Mouse (Mus musculus): ENCODE measurements around the gene Rhpn2. TPM values are rescaled to one million over a fixed set of nuclear protein-coding genes. Genes with fewer than 3 reads are reported as not detected.

The Rhpn2 gene
- polyA plus RNA-seq, 1 experiment from 2014 or later: 21.4 TPM

DNA sequence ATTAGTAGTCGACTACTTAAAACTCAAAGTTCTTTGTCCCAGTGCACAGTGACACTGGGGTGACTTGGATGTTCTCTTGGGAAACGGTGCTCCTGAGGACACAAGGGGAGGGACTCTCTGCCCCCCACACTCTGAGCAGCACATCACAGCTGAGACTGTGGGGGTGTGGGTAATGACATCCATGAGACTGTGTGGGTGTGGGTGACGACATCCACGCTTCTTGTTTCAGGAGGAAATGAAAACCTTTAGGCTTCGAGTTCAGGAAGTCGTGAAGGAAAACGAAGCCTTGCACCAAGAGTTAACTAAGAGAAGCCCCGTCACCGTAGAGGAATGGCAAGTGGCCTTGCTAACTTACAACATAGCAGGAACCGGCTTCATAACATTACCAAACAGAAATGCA lies 89.1 kb downstream of the Rhpn2 start:
- no peaks in the 10 kb centered on the region for H3K27me3 ChIP-seq
- no peak for TF ChIP-seq CTCF (IDR thresholded peaks at IDR 0.05)
- CTCF ChIA-PET: no interaction called here
- POLR2A ChIA-PET: no interaction called here
- ATAC-seq (no peak), DNase-seq (ENCODE audit: low read depth, low spot score) (no peak)
- in situ Hi-C loops (cut with MboI; ENCODE audit: low pct_unique_long_range_greater_than_20kb): no loop called here

DNA sequence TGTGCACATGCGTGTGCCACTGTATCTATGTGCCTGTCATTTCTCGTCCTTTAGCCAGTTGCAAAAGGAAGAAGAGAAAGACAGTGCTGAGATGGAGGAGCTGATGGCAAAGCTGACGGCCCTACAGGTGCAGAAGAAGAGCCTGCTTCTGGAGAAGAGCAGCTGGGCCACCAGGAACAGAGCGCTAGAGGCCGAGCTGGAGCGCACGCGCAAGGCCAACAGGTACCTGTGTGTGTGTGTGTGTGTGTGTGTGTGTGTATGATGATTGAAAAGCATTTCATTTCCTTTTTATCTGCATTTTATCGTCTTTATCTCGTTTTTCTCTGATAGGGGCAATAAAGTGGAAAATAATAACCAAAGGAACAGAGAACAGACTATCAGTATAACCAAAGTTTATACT lies 94.2 kb downstream of the Rhpn2 start:
- DNase-seq (ENCODE audit: low read depth, low spot score) (no peak), ATAC-seq (no peak)
- ChIA-PET POLR2A (no interaction called here), CTCF (no interaction called here)
- TF ChIP-seq CTCF (IDR thresholded peaks at IDR 0.05): no peak
- H3K27me3 ChIP-seq: no peaks in the 10 kb centered on the region
- in situ Hi-C loops (cut with MboI; ENCODE audit: low pct_unique_long_range_greater_than_20kb): no loop called here

DNA sequence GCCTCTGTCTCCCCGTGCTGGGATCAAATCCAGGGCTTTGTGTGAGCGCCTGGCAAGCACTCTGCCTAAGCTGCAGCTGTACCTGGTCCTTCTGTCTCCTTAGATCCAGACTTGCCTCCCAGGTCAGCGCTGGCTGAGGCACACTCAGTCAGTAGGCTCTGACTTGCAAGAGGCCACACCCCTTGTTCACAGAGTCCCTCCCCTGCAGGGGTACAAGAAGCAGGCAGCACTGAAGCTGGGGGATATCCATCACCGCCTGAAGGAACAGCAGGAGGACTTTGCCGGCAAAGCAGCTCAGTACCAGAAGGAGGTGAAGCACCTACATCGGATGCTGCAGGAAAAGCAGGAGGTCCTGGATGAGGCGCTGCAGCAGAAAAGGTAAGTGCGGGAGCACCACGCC lies 101.3 kb downstream of the Rhpn2 start:
- no peak for ATAC-seq
- TF ChIP-seq CTCF (IDR thresholded peaks at IDR 0.05): no peak
- POLR2A ChIA-PET: no interaction called here

More for the DNA sequence above, 101.3 kb downstream of the Rhpn2 start:
- no peak for DNase-seq (ENCODE audit: low read depth, low spot score)
- H3K27me3 ChIP-seq: no peaks in the 10 kb centered on the region
- in situ Hi-C loops (cut with MboI; ENCODE audit: low pct_unique_long_range_greater_than_20kb): no loop called here
- CTCF ChIA-PET: no interaction called here

Other genes starting within 250 kb of the Rhpn2 start
- 12.8 TPM for gene Cebpa, start 214.9 kb upstream of the Rhpn2 start, polyA plus RNA-seq (2021)
- gene Slc7a10, start 147.8 kb upstream of the Rhpn2 start, polyA plus RNA-seq (2021): not detected
- gene Lrp3, start 118.7 kb upstream of the Rhpn2 start, polyA plus RNA-seq (2021): 5.1 TPM
- 15.5 TPM for gene Gpatch1, start 15.7 kb upstream of the Rhpn2 start, polyA plus RNA-seq (2021)
- gene Faap24, start 62.7 kb downstream of the Rhpn2 start, polyA plus RNA-seq (2021): 7.1 TPM
- 38.1 TPM for gene Cep89, start 62.9 kb downstream of the Rhpn2 start, polyA plus RNA-seq (2021)
- not detected for gene Slc7a9, start 114.6 kb downstream of the Rhpn2 start, polyA plus RNA-seq (2021)
- 0.05 TPM for gene Tdrd12, start 203.6 kb downstream of the Rhpn2 start, polyA plus RNA-seq (2021)
- gene Nudt19, start 222.1 kb downstream of the Rhpn2 start, polyA plus RNA-seq (2021): 72.4 TPM

Measured in Patski (cell line).